Mouse (Mus musculus): ENCODE measurements around the gene Rarb. TPM values are rescaled to one million over a fixed set of nuclear protein-coding genes. Genes with fewer than 3 reads are reported as not detected.
"Not testable (repeated sequence)": the region's sequence is repeated elsewhere in the genome, so short reads cannot be mapped to it uniquely, and the experiment has no call there.

Rarb gene
- polyA plus RNA-seq, 1 experiment from 2014 or later: 20.8 TPM

GRCm38 (mm10) chr14:16765891-16766290 is 53.1 kb downstream of the Rarb start:
- H3K4me1 ChIP-seq (replicated peaks): no peaks in the 10 kb centered on the region
- no peaks in the 10 kb centered on the region for H3K36me3 ChIP-seq
- H3K27ac ChIP-seq (ENCODE audit: poor library complexity, severe bottlenecking): no peak overlapping the region
- ATAC-seq (ENCODE audit: insufficient number of reproducible peaks, low FRiP score): no peak
- no peaks in the 10 kb centered on the region for H3K9me3 ChIP-seq (replicated peaks)
- no peak overlapping the region for H3K9ac ChIP-seq
- no peak overlapping the region for H3K4me2 ChIP-seq
- no peaks in the 10 kb centered on the region for H3K27me3 ChIP-seq (replicated peaks)
- 77% methylated on average over 1 of the region's 1 CpGs for WGBS
- H3K4me3 ChIP-seq: no peak overlapping the region

- no peak overlapping the region for H3K27ac ChIP-seq (ENCODE audit: poor library complexity, severe bottlenecking)
- no peak for ATAC-seq (ENCODE audit: insufficient number of reproducible peaks, low FRiP score)
- H3K4me3 ChIP-seq: no peak overlapping the region
- no peaks in the 10 kb centered on the region for H3K27me3 ChIP-seq (replicated peaks)
- H3K4me2 ChIP-seq: no peak overlapping the region
- no peaks in the 10 kb centered on the region for H3K9me3 ChIP-seq (replicated peaks)
- no peak overlapping the region for H3K9ac ChIP-seq
- no peaks in the 10 kb centered on the region for H3K4me1 ChIP-seq (replicated peaks)
- no peaks in the 10 kb centered on the region for H3K36me3 ChIP-seq
Observed at GRCm38 (mm10) chr14:16762773-16763172, 56.2 kb downstream of the Rarb start.

- ATAC-seq (ENCODE audit: insufficient number of reproducible peaks, low FRiP score): no peak
- Histone ChIP-seq H3K4me1 (replicated peaks) (no peaks in the 10 kb centered on the region), H3K4me3 (no peak overlapping the region), H3K4me2 (no peak overlapping the region), H3K9ac (no peak overlapping the region), H3K27me3 (replicated peaks) (no peaks in the 10 kb centered on the region), H3K36me3 (no peaks in the 10 kb centered on the region), H3K9me3 (replicated peaks) (no peaks in the 10 kb centered on the region), H3K27ac (ENCODE audit: poor library complexity, severe bottlenecking) (no peak overlapping the region)
- WGBS: 59% methylated on average over 6 of the region's 6 CpGs
Observed at GRCm38 (mm10) chr14:16758773-16759434, 60.1 kb downstream of the Rarb start.

GRCm38 (mm10) chr14:16755601-16756000 is 63.4 kb downstream of the Rarb start:
- WGBS: 89% methylated on average over 1 of the region's 1 CpGs

GRCm38 (mm10) chr14:16752648-16753047 is 66.3 kb downstream of the Rarb start:
- Histone ChIP-seq H3K27ac (ENCODE audit: poor library complexity, severe bottlenecking) (no peak overlapping the region), H3K36me3 (no peaks in the 10 kb centered on the region), H3K9me3 (replicated peaks) (no peaks in the 10 kb centered on the region), H3K4me2 (no peak overlapping the region), H3K4me1 (replicated peaks) (no peaks in the 10 kb centered on the region), H3K4me3 (no peak overlapping the region), H3K27me3 (replicated peaks) (no peaks in the 10 kb centered on the region), H3K9ac (no peak overlapping the region)
- ATAC-seq (ENCODE audit: insufficient number of reproducible peaks, low FRiP score): peak; percentile 82
- 44% methylated on average over 1 of the region's 1 CpGs for WGBS

More at GRCm38 (mm10) chr14:16755601-16756000, 63.4 kb downstream of the Rarb start:
- not testable (repeated sequence) for H3K4me3 ChIP-seq; H3K36me3 ChIP-seq; H3K27ac ChIP-seq (ENCODE audit: poor library complexity, severe bottlenecking); H3K4me2 ChIP-seq; H3K4me1 ChIP-seq (replicated peaks); H3K9me3 ChIP-seq (replicated peaks); H3K27me3 ChIP-seq (replicated peaks); H3K9ac ChIP-seq; ATAC-seq (ENCODE audit: insufficient number of reproducible peaks, low FRiP score)

- no peaks in the 10 kb centered on the region for H3K9me3 ChIP-seq (replicated peaks)
- H3K4me3 ChIP-seq: no peak overlapping the region
- no peak overlapping the region for H3K9ac ChIP-seq
- no peaks in the 10 kb centered on the region for H3K36me3 ChIP-seq
- H3K4me1 ChIP-seq (replicated peaks): 0 out of 2 replicates have a peak, but pooled peaks cover 4% of the 10 kb centered on the region
- WGBS: 69% methylated on average over 2 of the region's 2 CpGs
- ATAC-seq (ENCODE audit: insufficient number of reproducible peaks, low FRiP score): no peak
- H3K27me3 ChIP-seq (replicated peaks): no peaks in the 10 kb centered on the region
- H3K4me2 ChIP-seq: no peak overlapping the region
- no peak overlapping the region for H3K27ac ChIP-seq (ENCODE audit: poor library complexity, severe bottlenecking)
Observed at GRCm38 (mm10) chr14:16746982-16747578, 71.9 kb downstream of the Rarb start.

- WGBS: 74% methylated on average over 13 of the region's 13 CpGs
- peaks cover 9% of the 10 kb centered on the region for H3K4me1 ChIP-seq (replicated peaks)
- no peak for ATAC-seq (ENCODE audit: insufficient number of reproducible peaks, low FRiP score)
- no peak overlapping the region for H3K9ac ChIP-seq
- no peaks in the 10 kb centered on the region for H3K36me3 ChIP-seq
- no peaks in the 10 kb centered on the region for H3K27me3 ChIP-seq (replicated peaks)
- no peak overlapping the region for H3K4me2 ChIP-seq
- no peak overlapping the region for H3K27ac ChIP-seq (ENCODE audit: poor library complexity, severe bottlenecking)
- no peaks in the 10 kb centered on the region for H3K9me3 ChIP-seq (replicated peaks)
- H3K4me3 ChIP-seq: no peak overlapping the region
Observed at GRCm38 (mm10) chr14:16740982-16741739, 77.8 kb downstream of the Rarb start.

GRCm38 (mm10) chr14:16738538-16738937 is 80.4 kb downstream of the Rarb start:
- ATAC-seq (ENCODE audit: insufficient number of reproducible peaks, low FRiP score): no peak
- H3K36me3 ChIP-seq: no peaks in the 10 kb centered on the region
- H3K4me3 ChIP-seq: no peak overlapping the region
- no peak overlapping the region for H3K27ac ChIP-seq (ENCODE audit: poor library complexity, severe bottlenecking)
- H3K4me1 ChIP-seq (replicated peaks): peaks cover 21% of the 10 kb centered on the region
- no peak overlapping the region for H3K4me2 ChIP-seq
- no peak overlapping the region for H3K9ac ChIP-seq
- WGBS: 72% methylated on average over 1 of the region's 1 CpGs
- H3K27me3 ChIP-seq (replicated peaks): no peaks in the 10 kb centered on the region
- H3K9me3 ChIP-seq (replicated peaks): no peaks in the 10 kb centered on the region

- Histone ChIP-seq H3K27ac (ENCODE audit: poor library complexity, severe bottlenecking) (no peak overlapping the region), H3K36me3 (no peaks in the 10 kb centered on the region), H3K9me3 (replicated peaks) (no peaks in the 10 kb centered on the region), H3K4me2 (no peak overlapping the region), H3K4me3 (no peak overlapping the region), H3K4me1 (replicated peaks) (peaks cover 21% of the 10 kb centered on the region), H3K9ac (no peak overlapping the region), H3K27me3 (replicated peaks) (no peaks in the 10 kb centered on the region)
- 86% methylated on average over 1 of the region's 1 CpGs for WGBS
- no peak for ATAC-seq (ENCODE audit: insufficient number of reproducible peaks, low FRiP score)
Observed at GRCm38 (mm10) chr14:16737781-16738180, 81.2 kb downstream of the Rarb start.

- H3K9ac ChIP-seq: no peak overlapping the region
- H3K4me2 ChIP-seq: no peak overlapping the region
- no peak overlapping the region for H3K4me3 ChIP-seq
- H3K36me3 ChIP-seq: no peaks in the 10 kb centered on the region
- WGBS: 34% methylated on average over 4 of the region's 4 CpGs
- peaks cover 21% of the 10 kb centered on the region for H3K4me1 ChIP-seq (replicated peaks)
- ATAC-seq (ENCODE audit: insufficient number of reproducible peaks, low FRiP score): no peak
- H3K9me3 ChIP-seq (replicated peaks): no peaks in the 10 kb centered on the region
- no peaks in the 10 kb centered on the region for H3K27me3 ChIP-seq (replicated peaks)
- H3K27ac ChIP-seq (ENCODE audit: poor library complexity, severe bottlenecking): 0 out of 2 replicates have a peak overlapping the region, but pooled peaks have one; percentile 19
Observed at GRCm38 (mm10) chr14:16735331-16736012, 83.5 kb downstream of the Rarb start.

Data from heart, embryonic 12.5 days (tissue).